Mouse (Mus musculus): ENCODE data around the gene Tcf25. TPM values are rescaled to one million over a fixed set of nuclear protein-coding genes. Genes with fewer than 3 reads are reported as not detected.

Tcf25 gene
- polyA plus RNA-seq (2016; fragmentation: Nextera tagmentation; extraction: Ambion mirVana), result 141 and 144 TPM in 2 replicates

DNA sequence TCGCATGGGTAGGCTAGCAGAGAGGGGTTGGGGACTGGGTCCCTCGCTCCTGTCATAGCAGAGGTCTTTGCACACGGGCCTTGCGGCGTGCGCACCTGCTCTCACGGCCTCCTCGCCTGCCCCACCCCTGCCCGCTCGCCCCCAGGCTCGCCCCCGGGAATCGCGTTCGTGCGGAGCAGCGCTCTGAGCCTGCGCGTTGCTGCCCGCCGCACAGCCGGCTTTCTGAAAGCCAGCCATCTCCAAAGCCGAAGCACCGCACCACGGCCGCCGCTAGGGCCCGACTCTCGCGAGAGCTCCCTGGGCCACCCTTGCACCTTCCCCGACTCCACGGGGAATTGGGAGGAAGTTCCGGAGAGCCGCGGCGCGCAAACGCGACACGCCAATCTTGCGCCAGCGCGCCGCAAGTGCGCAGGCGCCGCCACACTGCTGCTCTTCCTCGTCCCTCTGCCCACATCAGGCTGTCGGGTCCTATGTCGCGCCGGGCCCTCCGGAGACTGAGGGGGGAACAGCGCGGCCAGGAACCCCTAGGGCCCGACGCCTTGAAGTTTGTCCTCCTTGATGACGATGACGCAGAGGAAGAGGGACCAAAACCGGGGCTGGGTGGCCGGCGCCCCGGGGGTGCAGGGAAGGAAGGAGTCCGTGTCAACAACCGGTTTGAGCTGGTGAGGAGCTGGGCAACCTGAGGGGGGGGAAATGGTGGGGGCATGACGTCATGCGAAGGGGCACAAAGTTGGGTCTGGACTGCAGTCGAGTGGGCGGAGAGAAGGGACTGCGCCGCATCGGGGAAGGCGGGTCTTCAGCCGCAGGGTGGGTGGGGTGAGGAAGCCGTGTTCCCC is at the start of gene Tcf25:
TSS of gene Tcf25 (plus strand) at position 351 of the 836 bp plus-strand sequence.
- Histone ChIP-seq H3K36me3 (replicated peaks) (peaks cover 28% of the 10 kb centered on the region), H3K4me3 (peak within 1 kb of the TSS; percentile 72), H3K27ac (replicated peaks) (peak within 1 kb of the TSS; percentile 91), H3K27me3 (replicated peaks; ENCODE audit: low read depth, poor library complexity, severe bottlenecking) (no peaks in the 10 kb centered on the region), H3K9me3 (no peaks in the 10 kb centered on the region), H3K4me1 (peaks cover 24% of the 10 kb centered on the region)
- under 1% methylated on average over 75 of the region's 75 CpGs for WGBS
- peak; percentile 97 for DNase-seq (ENCODE audit: low spot score)

DNA sequence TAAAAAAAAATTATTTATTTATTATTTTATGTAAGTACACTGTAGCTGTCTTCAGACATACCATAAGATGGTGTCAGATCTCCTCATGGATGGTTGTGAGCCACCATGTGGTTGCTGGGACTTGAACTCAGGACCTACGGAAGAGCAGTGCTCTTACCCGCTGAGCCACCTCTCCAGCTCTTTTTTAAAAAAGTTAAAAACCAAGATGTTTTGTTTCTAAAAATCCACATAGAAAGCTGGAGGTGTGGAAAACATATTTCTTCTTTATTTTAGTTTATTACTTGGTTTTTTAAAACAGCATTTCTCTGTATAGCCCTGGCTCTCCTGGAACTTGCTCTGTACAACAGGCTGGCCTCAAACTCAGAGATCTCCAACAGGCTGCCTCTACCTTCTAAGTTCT is 45.0 kb upstream of the Tcf25 start:
- 92% methylated on average over 2 of the region's 2 CpGs for WGBS

DNA sequence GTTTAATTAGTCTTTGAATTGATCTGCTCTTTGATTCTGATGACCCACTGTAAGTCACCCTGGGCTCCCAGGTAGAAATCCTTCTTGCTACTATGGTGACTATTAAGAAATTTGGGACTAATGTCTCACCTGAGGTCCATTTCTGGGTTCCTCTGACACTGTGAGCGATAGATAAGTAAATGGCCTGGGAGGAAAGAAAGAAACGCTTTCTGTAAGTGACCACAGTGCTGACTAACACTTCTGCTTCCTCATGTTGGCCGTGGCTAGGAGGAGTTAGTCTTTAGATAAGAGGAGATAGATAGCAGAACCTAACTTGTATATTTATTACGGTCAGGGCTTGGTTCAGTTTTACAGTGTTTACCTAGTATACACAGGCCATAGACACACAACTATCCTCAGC is 44.2 kb upstream of the Tcf25 start:
- no peak overlapping the region for H3K27ac ChIP-seq (replicated peaks)
- no peaks in the 10 kb centered on the region for H3K9me3 ChIP-seq
- peaks cover 27% of the 10 kb centered on the region for H3K27me3 ChIP-seq (replicated peaks; ENCODE audit: low read depth, poor library complexity, severe bottlenecking)
- H3K36me3 ChIP-seq (replicated peaks), result no peaks in the 10 kb centered on the region
- peaks cover 29% of the 10 kb centered on the region for H3K4me1 ChIP-seq
- 88% methylated on average over 4 of the region's 4 CpGs for WGBS
- H3K4me3 ChIP-seq, result no peak overlapping the region
- no peak for DNase-seq (ENCODE audit: low spot score)

More for the DNA sequence above, 45.0 kb upstream of the Tcf25 start:
- no peak overlapping the region for H3K4me3 ChIP-seq
- no peaks in the 10 kb centered on the region for H3K36me3 ChIP-seq (replicated peaks)
- peaks cover 19% of the 10 kb centered on the region for H3K27me3 ChIP-seq (replicated peaks; ENCODE audit: low read depth, poor library complexity, severe bottlenecking)
- H3K4me1 ChIP-seq, result peaks cover 22% of the 10 kb centered on the region
- H3K27ac ChIP-seq (replicated peaks), result no peak overlapping the region
- DNase-seq (ENCODE audit: low spot score), result no peak
- H3K9me3 ChIP-seq, result no peaks in the 10 kb centered on the region

DNA sequence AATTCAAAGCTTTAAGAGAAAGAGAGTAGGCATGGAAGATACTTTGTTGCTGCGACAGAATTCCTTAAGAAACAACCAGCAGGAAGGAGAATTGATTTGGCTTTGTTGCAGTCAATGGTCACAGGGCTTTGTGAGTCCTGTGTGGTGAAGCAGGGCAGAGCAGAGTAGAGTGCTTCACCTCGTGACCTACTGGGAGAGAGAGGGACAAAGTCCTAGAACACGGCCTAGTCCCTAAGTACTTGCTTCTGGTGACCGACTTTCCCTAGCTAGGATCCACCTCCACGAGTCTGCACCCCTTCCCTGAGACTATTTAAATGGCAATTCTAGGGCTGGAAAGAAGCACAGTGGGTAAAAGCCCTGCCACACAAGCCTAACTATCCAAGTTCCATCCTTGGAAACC is 43.6 kb upstream of the Tcf25 start:
- Histone ChIP-seq H3K36me3 (replicated peaks) (no peaks in the 10 kb centered on the region), H3K4me3 (no peak overlapping the region), H3K9me3 (no peaks in the 10 kb centered on the region), H3K27ac (replicated peaks) (no peak overlapping the region), H3K27me3 (replicated peaks; ENCODE audit: low read depth, poor library complexity, severe bottlenecking) (peaks cover 33% of the 10 kb centered on the region), H3K4me1 (peaks cover 34% of the 10 kb centered on the region)
- WGBS, result 78% methylated on average over 5 of the region's 5 CpGs
- DNase-seq (ENCODE audit: low spot score), result no peak

DNA sequence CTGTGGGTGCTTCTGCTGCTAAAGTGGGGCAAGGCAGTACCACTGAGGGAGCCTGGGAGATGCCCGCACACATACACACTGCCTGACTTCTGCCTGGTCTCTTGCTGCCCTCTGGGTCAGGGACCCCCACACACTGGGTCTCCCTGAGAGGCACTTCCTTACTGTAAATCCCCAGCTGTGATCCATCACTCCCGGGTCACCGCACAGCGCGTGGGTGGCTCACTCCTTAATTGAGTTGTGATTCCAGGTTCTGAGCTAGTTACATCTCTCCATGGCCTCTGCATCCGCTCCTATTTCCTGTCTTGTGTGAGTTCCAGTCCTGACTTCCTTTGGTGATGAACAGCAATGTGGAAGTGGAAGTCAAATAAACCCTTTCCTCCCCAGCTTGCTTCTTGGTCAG is 42.9 kb upstream of the Tcf25 start:
- no peaks in the 10 kb centered on the region for H3K9me3 ChIP-seq
- H3K4me3 ChIP-seq, result no peak overlapping the region
- WGBS, result 79% methylated on average over 6 of the region's 6 CpGs
- DNase-seq (ENCODE audit: low spot score), result no peak
- H3K4me1 ChIP-seq, result peaks cover 34% of the 10 kb centered on the region
- peaks cover 33% of the 10 kb centered on the region for H3K27me3 ChIP-seq (replicated peaks; ENCODE audit: low read depth, poor library complexity, severe bottlenecking)
- no peak overlapping the region for H3K27ac ChIP-seq (replicated peaks)
- no peaks in the 10 kb centered on the region for H3K36me3 ChIP-seq (replicated peaks)

DNA sequence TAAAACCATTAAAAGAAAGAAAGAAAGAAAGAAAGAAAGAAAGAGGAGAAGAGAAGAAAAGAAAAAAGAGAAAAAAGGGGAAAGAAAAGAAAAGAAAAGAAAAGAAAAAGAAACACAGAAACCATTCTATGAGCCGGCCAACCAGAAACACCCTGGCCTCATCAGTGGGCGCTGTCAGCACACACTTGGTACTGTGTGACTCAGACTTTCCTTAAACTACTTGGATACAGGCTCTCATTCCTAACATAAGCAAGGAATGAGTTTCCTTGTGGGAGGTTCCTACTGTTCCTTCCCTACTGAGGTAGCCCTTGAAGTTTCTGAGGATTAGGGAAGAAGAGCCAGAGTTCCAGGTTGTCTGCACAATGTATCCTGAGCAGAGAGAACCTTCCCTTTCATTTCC is 42.3 kb upstream of the Tcf25 start:
- no peaks in the 10 kb centered on the region for H3K9me3 ChIP-seq
- DNase-seq (ENCODE audit: low spot score), result no peak
- H3K36me3 ChIP-seq (replicated peaks), result no peaks in the 10 kb centered on the region
- H3K27me3 ChIP-seq (replicated peaks; ENCODE audit: low read depth, poor library complexity, severe bottlenecking), result peaks cover 33% of the 10 kb centered on the region
- peaks cover 34% of the 10 kb centered on the region for H3K4me1 ChIP-seq
- no peak overlapping the region for H3K4me3 ChIP-seq
- 85% methylated on average over 2 of the region's 2 CpGs for WGBS
- H3K27ac ChIP-seq (replicated peaks), result no peak overlapping the region

DNA sequence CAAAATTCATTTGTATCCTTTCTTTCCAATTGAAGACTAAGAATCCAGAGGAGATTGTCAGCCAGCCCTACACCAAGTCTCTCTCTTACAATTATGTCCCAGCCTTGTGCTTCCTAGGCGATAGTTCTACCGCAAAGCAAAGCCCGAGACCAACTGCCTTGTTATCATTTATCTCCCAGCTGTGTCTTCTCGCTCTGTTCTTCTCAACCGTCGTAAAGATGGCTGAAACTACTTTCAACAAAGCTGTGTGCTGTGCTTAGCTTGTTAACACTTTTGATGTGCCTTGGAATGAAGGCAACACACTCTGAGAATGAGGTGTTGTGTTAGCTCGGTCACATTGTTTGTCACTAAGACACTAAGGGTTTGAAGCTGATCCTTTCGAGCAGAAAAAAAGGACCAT is 41.7 kb upstream of the Tcf25 start:
- H3K27ac ChIP-seq (replicated peaks), result peak overlapping the region; percentile 80; the same call in 1 of the 2 replicates
- WGBS, result 45% methylated on average over 8 of the region's 8 CpGs
- no peaks in the 10 kb centered on the region for H3K36me3 ChIP-seq (replicated peaks)
- no peaks in the 10 kb centered on the region for H3K9me3 ChIP-seq
- H3K4me1 ChIP-seq, result peaks cover 34% of the 10 kb centered on the region
- H3K27me3 ChIP-seq (replicated peaks; ENCODE audit: low read depth, poor library complexity, severe bottlenecking), result peaks cover 33% of the 10 kb centered on the region
- DNase-seq (ENCODE audit: low spot score), result no peak
- H3K4me3 ChIP-seq, result peak overlapping the region; percentile 81

DNA sequence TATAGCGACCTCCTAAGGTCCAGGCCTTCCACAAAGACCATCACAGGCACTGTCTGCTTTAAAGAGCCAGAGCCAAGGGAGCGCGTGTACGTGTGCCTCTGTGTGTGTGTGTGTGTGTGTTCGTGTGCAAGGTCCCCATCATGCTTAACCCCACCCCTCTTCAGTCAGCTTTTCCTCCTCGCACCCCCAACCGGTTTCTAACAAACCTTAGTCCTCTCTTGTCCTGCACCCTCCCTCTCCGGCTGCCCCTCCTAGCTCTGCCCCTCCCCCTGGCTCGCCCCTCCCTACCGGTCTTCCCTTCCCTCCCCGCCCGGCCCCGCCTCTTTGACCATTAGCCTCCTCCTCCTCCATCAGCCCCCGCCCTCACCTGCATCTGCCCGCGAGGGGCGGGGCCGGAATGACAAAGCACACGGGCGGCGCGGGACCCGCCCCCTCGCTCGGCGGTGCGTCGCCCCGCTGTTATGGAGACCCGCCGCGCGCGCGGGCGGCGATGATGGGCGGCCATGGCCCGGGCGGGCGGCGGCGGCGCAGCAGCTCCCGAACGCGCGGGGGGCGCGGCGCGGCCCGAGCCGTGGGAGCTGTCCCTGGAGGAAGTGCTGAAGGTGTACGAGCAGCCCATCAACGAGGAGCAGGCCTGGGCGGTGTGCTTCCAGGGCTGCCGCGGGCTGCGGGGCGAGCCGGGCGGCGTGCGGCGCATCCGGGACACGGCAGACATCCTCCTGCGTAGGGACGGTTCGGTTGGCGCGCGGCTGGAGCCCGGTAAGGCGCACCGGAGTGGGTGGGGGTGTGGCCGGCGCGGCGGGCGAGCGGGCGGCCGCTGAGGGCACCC is 41.1 kb upstream of the Tcf25 start, which contains the start of gene Spire2:
TSS of gene Spire2 (plus strand) at position 452 of the 829 bp plus-strand sequence.
- peak; percentile 92 for DNase-seq (ENCODE audit: low spot score)
- peak within 1 kb of the TSS; percentile 80 for H3K27ac ChIP-seq (replicated peaks)
- peak within 1 kb of the TSS; percentile 81 for H3K4me3 ChIP-seq
- H3K4me1 ChIP-seq, result peaks cover 34% of the 10 kb centered on the region
- no peaks in the 10 kb centered on the region for H3K9me3 ChIP-seq
- 1% methylated on average over 85 of the region's 85 CpGs for WGBS
- no peaks in the 10 kb centered on the region for H3K36me3 ChIP-seq (replicated peaks)
- H3K27me3 ChIP-seq (replicated peaks; ENCODE audit: low read depth, poor library complexity, severe bottlenecking), result peaks cover 33% of the 10 kb centered on the region

DNA sequence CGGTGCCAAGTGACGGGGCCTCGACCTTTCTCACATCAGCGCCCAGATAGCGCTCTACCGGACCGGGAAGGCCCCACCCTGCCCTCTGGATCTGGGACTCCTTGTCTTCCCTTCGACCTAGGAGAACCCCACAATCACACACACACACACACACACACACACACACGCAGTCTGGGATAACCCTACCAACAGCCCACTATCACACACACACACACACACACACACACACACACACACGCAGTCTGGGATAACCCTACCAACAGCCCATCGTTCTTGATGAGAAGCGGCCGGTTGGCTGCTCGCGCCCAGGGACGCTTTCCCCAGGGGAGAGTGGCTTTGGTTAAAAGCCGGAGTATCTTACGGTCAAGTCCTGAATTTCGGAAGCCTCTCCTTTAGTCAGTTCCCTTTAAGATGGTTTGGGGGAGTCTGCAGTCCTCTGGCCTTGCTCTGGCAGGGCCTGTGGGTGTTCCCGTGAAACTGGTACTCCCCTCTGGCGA is 40.4 kb upstream of the Tcf25 start:
- H3K36me3 ChIP-seq (replicated peaks), result no peaks in the 10 kb centered on the region
- H3K27ac ChIP-seq (replicated peaks), result peak overlapping the region; percentile 80
- peak overlapping the region; percentile 81 for H3K4me3 ChIP-seq
- 2% methylated on average over 21 of the region's 21 CpGs for WGBS
- DNase-seq (ENCODE audit: low spot score), result peak; percentile 26
- peaks cover 33% of the 10 kb centered on the region for H3K27me3 ChIP-seq (replicated peaks; ENCODE audit: low read depth, poor library complexity, severe bottlenecking)
- no peaks in the 10 kb centered on the region for H3K9me3 ChIP-seq
- peaks cover 34% of the 10 kb centered on the region for H3K4me1 ChIP-seq

DNA sequence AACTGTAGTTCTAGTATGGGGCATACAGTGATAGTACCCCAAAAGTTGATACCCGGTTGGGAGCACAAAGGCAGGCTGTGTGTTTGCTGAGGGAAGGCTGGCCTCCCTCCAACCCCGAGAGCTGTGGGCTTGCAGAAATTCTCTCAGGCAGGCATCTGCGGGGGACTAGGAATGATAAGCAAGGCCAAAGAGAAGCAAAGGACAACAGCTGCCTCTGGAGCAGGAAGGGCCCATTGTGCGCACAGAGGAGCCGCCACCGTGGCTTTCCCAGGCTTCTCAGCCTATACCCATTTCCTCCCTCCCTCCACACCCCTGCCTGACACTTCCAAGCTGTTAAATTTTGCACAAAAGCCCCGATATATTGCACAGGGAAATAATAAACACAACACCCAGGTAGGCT is 39.7 kb upstream of the Tcf25 start:
- DNase-seq (ENCODE audit: low spot score), result no peak
- Histone ChIP-seq H3K9me3 (no peaks in the 10 kb centered on the region), H3K36me3 (replicated peaks) (no peaks in the 10 kb centered on the region), H3K27me3 (replicated peaks; ENCODE audit: low read depth, poor library complexity, severe bottlenecking) (peaks cover 33% of the 10 kb centered on the region), H3K27ac (replicated peaks) (0 out of 2 replicates have a peak overlapping the region, but pooled peaks have one; percentile 6), H3K4me1 (peaks cover 34% of the 10 kb centered on the region), H3K4me3 (peak overlapping the region; percentile 81)
- 4% methylated on average over 7 of the region's 7 CpGs for WGBS

DNA sequence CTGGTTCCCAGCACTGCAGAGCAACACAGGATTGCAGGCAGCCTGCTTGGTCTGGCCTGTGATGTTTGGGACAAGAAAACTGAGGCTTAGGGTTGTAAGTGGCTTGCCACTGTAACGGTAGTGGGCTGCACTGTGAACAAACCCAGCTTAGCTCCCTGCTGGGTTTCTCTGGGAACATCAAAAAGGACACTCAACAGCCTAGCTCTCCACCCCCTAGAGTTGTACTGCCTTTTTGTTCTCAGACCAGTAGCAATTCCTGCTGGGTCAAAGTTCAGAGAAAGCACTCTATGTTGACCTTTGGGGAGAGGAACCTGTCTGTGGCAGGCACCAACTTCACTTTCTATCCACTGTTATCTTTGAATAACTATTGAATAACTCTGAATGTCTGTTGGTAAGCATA is 39.1 kb upstream of the Tcf25 start:
- H3K27ac ChIP-seq (replicated peaks), result no peak overlapping the region
- no peak for DNase-seq (ENCODE audit: low spot score)
- H3K27me3 ChIP-seq (replicated peaks; ENCODE audit: low read depth, poor library complexity, severe bottlenecking), result peaks cover 33% of the 10 kb centered on the region
- H3K9me3 ChIP-seq, result no peaks in the 10 kb centered on the region
- H3K36me3 ChIP-seq (replicated peaks), result no peaks in the 10 kb centered on the region
- 2% methylated on average over 1 of the region's 1 CpGs for WGBS
- H3K4me3 ChIP-seq, result peak overlapping the region; percentile 81
- H3K4me1 ChIP-seq, result peaks cover 34% of the 10 kb centered on the region

DNA sequence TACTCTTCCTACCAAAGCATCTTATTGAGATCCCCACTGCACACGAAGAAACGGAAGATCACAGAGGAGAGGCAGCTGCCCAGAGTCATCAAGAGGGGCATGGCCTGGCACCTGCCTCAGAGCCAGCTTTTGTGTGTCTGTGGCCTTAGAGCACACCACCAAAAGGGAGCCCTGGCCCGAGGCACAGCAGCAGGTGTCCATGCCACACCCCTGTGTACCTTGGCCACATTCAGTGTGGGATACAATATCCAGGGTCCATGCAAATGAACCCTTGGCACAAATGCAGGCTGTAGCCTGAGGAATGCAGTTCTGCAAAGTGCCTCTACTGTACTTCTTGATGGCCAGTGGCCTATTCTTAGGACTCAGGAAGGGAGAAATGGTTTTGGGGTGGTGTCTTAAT is 36.1 kb upstream of the Tcf25 start:
- H3K4me3 ChIP-seq, result no peak overlapping the region
- peaks cover 3% of the 10 kb centered on the region; the same call in 1 of the 2 replicates for H3K9me3 ChIP-seq
- 83% methylated on average over 3 of the region's 3 CpGs for WGBS
- peaks cover 22% of the 10 kb centered on the region for H3K27me3 ChIP-seq (replicated peaks; ENCODE audit: low read depth, poor library complexity, severe bottlenecking)
- no peak overlapping the region for H3K27ac ChIP-seq (replicated peaks)
- DNase-seq (ENCODE audit: low spot score), result no peak
- H3K4me1 ChIP-seq, result peaks cover 22% of the 10 kb centered on the region
- H3K36me3 ChIP-seq (replicated peaks), result peaks cover 5% of the 10 kb centered on the region; the same call in 1 of the 2 replicates
